Mouse (Mus musculus) embryonic facial prominence, embryonic 11.5 days (tissue): ENCODE measurements around the gene Igtp. TPM values are rescaled to one million over a fixed set of nuclear protein-coding genes. Genes with fewer than 3 reads are reported as not detected.
"Not testable (repeated sequence)": the region's sequence is repeated elsewhere in the genome, so short reads cannot be mapped to it uniquely, and the experiment has no call there.

ENCODE experiments used
- ATAC-seq: fragments of 200-750 bp; cut with Nextera tagmentation; replicated peaks from 2 replicates; pipeline ENCODE4 v1.8.0; 2017; ENCODE audit warnings: low read depth; ENCODE audit not compliant: insufficient number of reproducible peaks, low FRiP score, low TSS enrichment
- DNase-seq: peaks from one replicate; pipeline ENCODE4 v3.0.0-alpha.2; 2015; ENCODE audit warnings: low spot score
- H3K27ac ChIP-seq: fragments of 300-500 bp; sonication (generic); replicated peaks from 2 replicates; pipeline ENCODE4 v1.5.1; 2014; ENCODE audit warnings: mild to moderate bottlenecking, low read depth, low read length, control low read depth
- H3K27me3 ChIP-seq: fragments of 300-500 bp; sonication (generic); 2 replicates; pipeline ENCODE4 v1.6.1; 2014; ENCODE audit warnings: mild to moderate bottlenecking, low read length, moderate library complexity, mixed read lengths; ENCODE audit not compliant: control insufficient read depth, insufficient read depth
- H3K36me3 ChIP-seq: fragments of 300-500 bp; sonication (generic); replicated peaks from 2 replicates; pipeline ENCODE4 v1.6.1; 2014; ENCODE audit warnings: low read depth, mild to moderate bottlenecking, low read length, moderate library complexity, mixed read lengths; ENCODE audit not compliant: control insufficient read depth, insufficient read depth
- H3K4me1 ChIP-seq: fragments of 300-500 bp; sonication (generic); 2 replicates; pipeline ENCODE4 v1.6.1; 2014; ENCODE audit warnings: low read length, mixed read lengths; ENCODE audit not compliant: control insufficient read depth, insufficient read depth
- H3K4me2 ChIP-seq: fragments of 300-500 bp; sonication (generic); 2 replicates; pipeline ENCODE4 v1.6.1; 2014; ENCODE audit warnings: low read depth, mild to moderate bottlenecking, control low read depth, low read length, moderate library complexity
- H3K4me3 ChIP-seq: fragments of 300-500 bp; sonication (generic); 2 replicates; pipeline ENCODE4 v1.5.1; 2014; ENCODE audit warnings: low read depth, low read length, control low read depth
- H3K9ac ChIP-seq: fragments of 300-500 bp; sonication (generic); replicated peaks from 2 replicates; pipeline ENCODE4 v1.6.1; 2014; ENCODE audit warnings: mild to moderate bottlenecking, control low read depth, low read length
- H3K9me3 ChIP-seq: fragments of 300-500 bp; sonication (generic); replicated peaks from 2 replicates; pipeline ENCODE4 v1.6.1; 2016; ENCODE audit warnings: mild to moderate bottlenecking, low read length, inconsistent platforms, mixed read lengths; ENCODE audit not compliant: control insufficient read depth
- WGBS: fragments of 180-500 bp; shearing (Covaris S2); extraction: QIAGEN DNeasy Blood & Tissue Kit; methylation state at CpG from one replicate; pipeline ENCODE4 v1.1.7; 2014; 5-methylcytosine and 5-hydroxymethylcytosine counted together
- polyA plus RNA-seq: library from polyadenylated mRNA; unstranded; fragments of >200 nt; fragmentation: Nextera tagmentation; extraction: Ambion mirVana; gene quantifications from 2 replicates; pipeline ENCODE4 v1.2.1, GENCODE M21; 2014

Gene Igtp
- polyA plus RNA-seq, 1 experiment from 2014 or later: 2.5 TPM

- H3K4me3 ChIP-seq, H3K27ac ChIP-seq, H3K4me1 ChIP-seq, H3K9ac ChIP-seq, DNase-seq, H3K27me3 ChIP-seq, H3K36me3 ChIP-seq, H3K9me3 ChIP-seq, H3K4me2 ChIP-seq, ATAC-seq: not testable (repeated sequence)
- 38% methylated on average over 2 of the region's 3 CpGs for WGBS
These were observed 15.7 kb downstream of the Igtp start for GRCm38 (mm10) chr11:58215049-58215430.

GRCm38 (mm10) chr11:58215814-58216213 is 16.5 kb downstream of the Igtp start:
- Histone ChIP-seq H3K27me3 (no peaks in the 10 kb centered on the region), H3K4me3 (no peak overlapping the region), H3K36me3 (no peaks in the 10 kb centered on the region), H3K9me3 (no peaks in the 10 kb centered on the region), H3K9ac (no peak overlapping the region), H3K4me2 (no peak overlapping the region), H3K27ac (no peak overlapping the region), H3K4me1 (no peaks in the 10 kb centered on the region)
- WGBS: 83% methylated on average over 5 of the region's 5 CpGs
- ATAC-seq (no peak), DNase-seq (no peak)

- Histone ChIP-seq H3K36me3 (no peaks in the 10 kb centered on the region), H3K4me3 (no peak overlapping the region), H3K27me3 (no peaks in the 10 kb centered on the region), H3K4me2 (no peak overlapping the region), H3K27ac (no peak overlapping the region), H3K9me3 (no peaks in the 10 kb centered on the region), H3K4me1 (no peaks in the 10 kb centered on the region), H3K9ac (no peak overlapping the region)
- DNase-seq: no peak
- 85% methylated on average over 6 of the region's 6 CpGs for whole genome bisulfite sequencing
- ATAC-seq: no peak
These were observed 17.5 kb downstream of the Igtp start for GRCm38 (mm10) chr11:58216823-58217222.

GRCm38 (mm10) chr11:58223751-58224150 is 24.4 kb downstream of the Igtp start:
- Histone ChIP-seq H3K4me2 (no peak overlapping the region), H3K36me3 (no peaks in the 10 kb centered on the region), H3K9me3 (no peaks in the 10 kb centered on the region), H3K4me1 (no peaks in the 10 kb centered on the region), H3K27me3 (no peaks in the 10 kb centered on the region), H3K4me3 (no peak overlapping the region), H3K27ac (no peak overlapping the region), H3K9ac (no peak overlapping the region)
- DNase-seq (no peak), ATAC-seq (no peak)
- WGBS: 38% methylated on average over 4 of the region's 4 CpGs

GRCm38 (mm10) chr11:58224313-58224712 is 25.0 kb downstream of the Igtp start:
- DNase-seq: no peak
- Histone ChIP-seq H3K4me1 (no peaks in the 10 kb centered on the region), H3K27ac (no peak overlapping the region), H3K4me2 (no peak overlapping the region), H3K9me3 (no peaks in the 10 kb centered on the region), H3K36me3 (no peaks in the 10 kb centered on the region), H3K4me3 (no peak overlapping the region), H3K9ac (no peak overlapping the region), H3K27me3 (no peaks in the 10 kb centered on the region)
- WGBS: 59% methylated on average over 7 of the region's 7 CpGs
- ATAC-seq: no peak

- not testable (repeated sequence) for DNase-seq, H3K36me3 ChIP-seq, H3K4me2 ChIP-seq, H3K4me1 ChIP-seq, H3K4me3 ChIP-seq, H3K9ac ChIP-seq, H3K27me3 ChIP-seq, H3K27ac ChIP-seq, ATAC-seq, H3K9me3 ChIP-seq
- WGBS: 78% methylated on average over 2 of the region's 2 CpGs
These were observed 25.5 kb downstream of the Igtp start for GRCm38 (mm10) chr11:58224872-58225271.

- ATAC-seq (no peak; the same call in 1 of the 2 replicates), DNase-seq (peak; percentile 84)
- H3K36me3 ChIP-seq: no peaks in the 10 kb centered on the region
- no peaks in the 10 kb centered on the region for H3K27me3 ChIP-seq
- no peak overlapping the region for H3K27ac ChIP-seq
- WGBS: 13% methylated on average over 5 of the region's 5 CpGs
- no peak overlapping the region for H3K9ac ChIP-seq
- no peaks in the 10 kb centered on the region for H3K4me1 ChIP-seq
- no peaks in the 10 kb centered on the region for H3K9me3 ChIP-seq
- no peak overlapping the region for H3K4me2 ChIP-seq
- H3K4me3 ChIP-seq: no peak overlapping the region
These were observed 26.3 kb downstream of the Igtp start for GRCm38 (mm10) chr11:58225655-58226054.

- Histone ChIP-seq H3K36me3 (no peaks in the 10 kb centered on the region), H3K9me3 (no peaks in the 10 kb centered on the region), H3K4me1 (no peaks in the 10 kb centered on the region), H3K4me2 (no peak overlapping the region), H3K9ac (no peak overlapping the region), H3K27me3 (no peaks in the 10 kb centered on the region), H3K4me3 (no peak overlapping the region), H3K27ac (no peak overlapping the region)
- no peak for DNase-seq
- no peak for ATAC-seq
These were observed 27.1 kb downstream of the Igtp start for GRCm38 (mm10) chr11:58226425-58226824.
